Mouse (Mus musculus) heart, adult 2 months (tissue): ENCODE results near the gene Psapl1. TPM values are rescaled to one million over a fixed set of nuclear protein-coding genes. Genes with fewer than 3 reads are reported as not detected.

ENCODE experiments used
- DNase-seq, 2 experiments: peaks; one replicate each; pipeline ENCODE4 v3.0.0; 2021
- H3K27ac ChIP-seq: fragments of 200-600 bp; 2 replicates; pipeline ENCODE4 v1.8.1; 2022
- H3K27me3 ChIP-seq: fragments of 200-500 bp; 2 replicates; pipeline ENCODE4 v1.6.1; 2012; ENCODE audit warnings: mild to moderate bottlenecking, low read length, inconsistent platforms, mixed read lengths; ENCODE audit not compliant: control insufficient read depth, insufficient read depth
- H3K36me3 ChIP-seq: fragments of 200-500 bp; 2 replicates; pipeline ENCODE4 v1.6.1; 2012; ENCODE audit warnings: low read length, inconsistent platforms; ENCODE audit not compliant: control insufficient read depth, insufficient read depth
- H3K4me1 ChIP-seq: fragments of 200-500 bp; 2 replicates; pipeline ENCODE4 v1.6.1; 2011; ENCODE audit warnings: low read length; ENCODE audit not compliant: control insufficient read depth, insufficient read depth
- H3K4me3 ChIP-seq: fragments of 200-600 bp; 2 replicates; pipeline ENCODE4 v1.8.1; 2022
- H3K79me2 ChIP-seq: fragments of 200-500 bp; replicated peaks from 2 replicates; pipeline ENCODE4 v1.6.1; 2012; ENCODE audit warnings: mild to moderate bottlenecking, inconsistent platforms, low read length, moderate library complexity, mixed read lengths; ENCODE audit not compliant: control insufficient read depth, insufficient read depth
- H3K9ac ChIP-seq: fragments of 200-500 bp; 2 replicates; pipeline ENCODE4 v1.6.1; 2012; ENCODE audit warnings: low read depth, mild to moderate bottlenecking, control low read depth, inconsistent platforms, low read length, mixed read lengths
- CTCF ChIP-seq: fragments of 200-600 bp; IDR thresholded peaks from 2 replicates; pipeline ENCODE4 v1.8.1; 2022; ENCODE audit warnings: antibody characterized with exemption, mild to moderate bottlenecking, moderate library complexity
- EP300 ChIP-seq: fragments of 200-500 bp; IDR thresholded peaks from 2 replicates; pipeline ENCODE4 v1.6.1; 2011; ENCODE audit warnings: low read depth, low read length, control low read depth; ENCODE audit not compliant: insufficient read depth
- POLR2A ChIP-seq: fragments of 200-500 bp; IDR thresholded peaks from 2 replicates; pipeline ENCODE4 v1.6.1; 2011; ENCODE audit warnings: mild to moderate bottlenecking, low read depth, low read length, control low read depth; ENCODE audit not compliant: insufficient read depth
- WGBS: fragments of 180-500 bp; shearing (Covaris S2); methylation state at CpG from one replicate; pipeline ENCODE4 v1.1.7; 2018; 5-methylcytosine and 5-hydroxymethylcytosine counted together
- intact Hi-C: fragments of 180-260 bp; cut with DNase I; formaldehyde crosslinking; loops from one replicate; pipeline ENCODE4 v1.15.1; 2025
- polyA plus RNA-seq: library from polyadenylated mRNA; depleted of rRNA; stranded (reverse); fragments of >200 nt; gene quantifications from 2 replicates; pipeline ENCODE4 v1.2.3, GENCODE M21; 2012
- total RNA-seq, 2 experiments: library from RNA; stranded (reverse); gene quantifications; 2 replicates each; pipeline ENCODE4 v1.2.3; 2021

The Psapl1 gene
- total and polyA plus RNA-seq, 3 experiments: 0.06 TPM; not detected in 2

DNA sequence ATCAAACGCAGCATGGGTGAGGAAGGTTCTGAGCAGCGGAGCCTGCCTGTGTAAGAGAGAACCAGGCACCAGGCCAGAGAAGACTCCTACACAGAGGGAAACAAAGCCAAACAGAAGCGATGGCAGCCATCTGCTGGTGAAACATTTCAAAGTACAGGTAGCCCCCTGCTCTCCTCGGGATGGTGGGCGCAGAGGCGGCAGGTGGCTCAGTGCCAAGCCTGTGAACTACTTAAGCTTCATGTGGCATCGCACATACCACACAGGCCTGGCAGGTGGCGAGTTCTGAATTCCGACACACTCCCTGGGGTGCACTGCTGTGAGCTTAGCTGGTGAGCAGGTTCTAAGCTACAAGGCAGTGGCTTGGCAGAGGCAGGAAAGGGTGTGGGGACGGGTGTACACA is 9.5 kb downstream of the Psapl1 start:
- Histone ChIP-seq H3K27ac (no peak overlapping the region), H3K4me1 (peaks cover 2% of the 10 kb centered on the region; the same call in 1 of the 2 replicates), H3K27me3 (no peaks in the 10 kb centered on the region), H3K79me2 (no peaks in the 10 kb centered on the region), H3K9ac (no peak overlapping the region), H3K36me3 (no peaks in the 10 kb centered on the region), H3K4me3 (no peak overlapping the region)
- WGBS: 69% methylated on average over 10 of the region's 10 CpGs
- TF ChIP-seq CTCF: no peak
- no peak for TF ChIP-seq POLR2A
- TF ChIP-seq EP300: no peak
- no peak for DNase-seq
- intact Hi-C loops: loop anchor here (5.0 kb wide), 1 partner anchor 71 kb away; no protein-coding TSS in a partner anchor

DNA sequence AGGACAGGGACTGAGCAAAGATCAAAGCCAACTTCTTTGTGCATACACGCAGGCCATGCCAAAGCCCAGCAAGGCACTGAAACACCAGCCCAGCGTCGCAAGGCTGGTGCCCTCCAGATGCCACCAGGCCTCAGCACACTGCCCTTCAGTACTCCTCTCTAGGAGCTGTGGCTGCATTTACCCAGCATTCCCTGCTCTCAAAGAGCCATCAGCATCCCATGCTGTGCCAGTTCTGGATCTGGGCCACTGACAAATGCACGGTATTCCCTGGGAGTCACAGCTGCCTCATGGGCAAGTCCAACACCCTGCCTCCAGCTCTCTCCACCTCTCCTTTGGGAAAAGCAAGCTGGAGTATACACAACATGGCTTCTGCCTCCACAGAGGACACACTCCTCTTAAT is 16.3 kb downstream of the Psapl1 start:
- H3K27me3 ChIP-seq: no peaks in the 10 kb centered on the region
- no peaks in the 10 kb centered on the region for H3K79me2 ChIP-seq
- no peak for DNase-seq
- intact Hi-C loops: no loop called here
- TF ChIP-seq POLR2A (no peak), EP300 (no peak), CTCF (no peak)
- H3K4me3 ChIP-seq: no peak overlapping the region
- H3K9ac ChIP-seq: no peak overlapping the region
- H3K4me1 ChIP-seq: no peaks in the 10 kb centered on the region; the same call in 1 of the 2 replicates
- H3K27ac ChIP-seq: no peak overlapping the region
- H3K36me3 ChIP-seq: no peaks in the 10 kb centered on the region
- 75% methylated on average over 4 of the region's 4 CpGs for WGBS

DNA sequence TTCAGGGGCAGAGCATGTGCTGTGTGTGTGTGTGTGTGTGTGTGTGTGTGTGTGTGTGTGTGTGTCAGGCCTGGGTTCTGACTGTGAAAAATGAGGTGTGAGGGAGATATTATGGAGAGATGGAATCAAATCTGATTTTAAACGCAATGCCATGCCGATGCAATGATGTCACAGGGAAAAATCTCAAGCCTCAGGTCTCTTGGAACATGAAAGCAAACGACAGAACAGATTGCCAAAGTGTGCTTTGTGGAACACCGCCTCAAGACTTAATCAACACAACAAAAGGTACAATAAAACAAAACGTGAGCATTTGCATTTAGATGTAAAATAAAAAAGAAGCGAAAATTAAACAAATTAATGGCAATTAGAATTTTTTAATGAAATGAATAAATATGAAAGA is 16.8 kb downstream of the Psapl1 start:
- 72% methylated on average over 6 of the region's 6 CpGs for whole genome bisulfite sequencing
- Histone ChIP-seq H3K4me1 (no peaks in the 10 kb centered on the region; the same call in 1 of the 2 replicates), H3K36me3 (no peaks in the 10 kb centered on the region), H3K27me3 (no peaks in the 10 kb centered on the region), H3K9ac (no peak overlapping the region), H3K4me3 (no peak overlapping the region), H3K27ac (no peak overlapping the region), H3K79me2 (no peaks in the 10 kb centered on the region)
- no peak for TF ChIP-seq POLR2A
- no peak for TF ChIP-seq CTCF
- TF ChIP-seq EP300: no peak
- no peak for DNase-seq
- intact Hi-C loops: no loop called here

DNA sequence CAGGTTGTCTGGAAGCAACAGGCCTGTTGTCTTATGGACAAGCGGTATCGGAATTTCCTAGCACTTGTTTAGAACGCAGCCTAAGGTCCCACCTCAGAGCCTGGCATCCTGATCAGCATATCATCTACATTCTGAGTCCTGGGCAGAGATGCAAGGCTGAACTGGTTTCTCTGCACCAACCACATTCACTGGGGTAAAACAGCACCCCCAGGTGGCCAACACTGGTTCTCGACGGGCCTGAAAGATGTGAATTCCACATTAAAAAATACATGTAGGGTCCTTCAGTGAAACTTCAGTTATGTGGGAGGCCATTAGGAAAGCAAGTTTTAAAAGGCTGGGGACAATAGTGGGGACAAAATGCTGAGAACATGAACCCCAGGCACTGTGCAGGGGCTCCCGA is 20.0 kb downstream of the Psapl1 start:
- WGBS: 76% methylated on average over 6 of the region's 6 CpGs

DNA sequence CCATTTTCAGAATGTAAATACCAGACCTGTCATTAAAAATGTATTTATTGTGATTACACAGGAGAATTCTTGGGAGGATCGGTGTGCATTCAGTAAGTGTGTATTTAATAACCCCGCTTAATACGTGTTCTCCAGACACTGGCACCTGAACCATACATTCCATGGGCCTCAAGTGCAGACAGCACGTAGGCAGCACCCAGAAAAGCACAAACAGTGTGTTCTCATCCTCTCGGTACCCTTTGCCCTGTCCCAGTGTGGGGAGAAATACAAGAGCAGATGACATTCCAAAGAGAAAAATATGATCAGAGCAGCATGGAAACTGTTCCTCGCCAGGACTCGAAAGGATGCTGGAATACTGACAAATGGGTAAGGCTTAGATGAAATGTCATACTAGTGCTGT is 22.0 kb downstream of the Psapl1 start:
- H3K27ac ChIP-seq: no peak overlapping the region
- intact Hi-C loops: no loop called here
- H3K9ac ChIP-seq: no peak overlapping the region
- no peaks in the 10 kb centered on the region for H3K79me2 ChIP-seq
- TF ChIP-seq CTCF (no peak), EP300 (no peak), POLR2A (no peak)
- H3K36me3 ChIP-seq: no peaks in the 10 kb centered on the region
- H3K4me3 ChIP-seq: no peak overlapping the region
- WGBS: 72% methylated on average over 7 of the region's 7 CpGs
- DNase-seq: no peak
- no peaks in the 10 kb centered on the region for H3K27me3 ChIP-seq
- H3K4me1 ChIP-seq: no peaks in the 10 kb centered on the region

More for the DNA sequence above, 20.0 kb downstream of the Psapl1 start:
- Histone ChIP-seq H3K36me3 (no peaks in the 10 kb centered on the region), H3K27me3 (no peaks in the 10 kb centered on the region), H3K4me1 (no peaks in the 10 kb centered on the region; the same call in 1 of the 2 replicates), H3K27ac (no peak overlapping the region), H3K9ac (no peak overlapping the region), H3K79me2 (no peaks in the 10 kb centered on the region), H3K4me3 (no peak overlapping the region)
- TF ChIP-seq POLR2A (no peak), CTCF (peak; percentile 74), EP300 (no peak)
- intact Hi-C loops: loop anchor here (1.0 kb wide), 1 partner anchor 189 kb away; no protein-coding TSS in a partner anchor
- DNase-seq: peak in 1 of 2 experiments; percentile 49

DNA sequence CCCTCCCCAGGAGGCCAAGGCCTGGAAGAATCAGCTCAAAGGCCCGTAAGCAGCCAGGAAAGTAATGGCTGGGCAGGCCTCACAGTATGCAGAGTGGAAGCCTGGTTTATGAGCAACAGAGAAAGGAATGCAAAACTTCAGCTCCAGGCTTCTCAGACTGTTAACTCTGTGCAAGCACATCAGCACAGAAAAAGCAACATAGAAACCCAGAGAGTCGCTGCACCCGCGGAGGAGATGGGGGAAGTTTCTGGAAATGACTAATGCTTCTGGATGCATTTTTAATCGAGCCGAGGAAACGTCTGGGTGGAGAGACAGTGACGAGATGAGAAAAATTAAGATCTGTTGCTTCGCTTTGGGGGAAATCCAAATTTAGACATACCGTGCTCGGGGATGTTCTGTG is 22.5 kb downstream of the Psapl1 start:
- H3K79me2 ChIP-seq: no peaks in the 10 kb centered on the region
- H3K36me3 ChIP-seq: no peaks in the 10 kb centered on the region
- TF ChIP-seq POLR2A (no peak), CTCF (no peak), EP300 (no peak)
- no peak for DNase-seq
- no peak overlapping the region for H3K9ac ChIP-seq
- no peak overlapping the region for H3K27ac ChIP-seq
- intact Hi-C loops: no loop called here
- H3K4me3 ChIP-seq: no peak overlapping the region
- H3K27me3 ChIP-seq: no peaks in the 10 kb centered on the region
- 51% methylated on average over 11 of the region's 11 CpGs for WGBS
- no peaks in the 10 kb centered on the region for H3K4me1 ChIP-seq
